Mouse (Mus musculus) activated CD4-positive, CD25-positive, alpha-beta regulatory T cell, adult 9 weeks (primary cell): ENCODE results near the gene Chaf1a. TPM values are rescaled to one million over a fixed set of nuclear protein-coding genes. Genes with fewer than 3 reads are reported as not detected.

Experiments
- polyA plus RNA-seq: library from polyadenylated mRNA; unstranded; fragments of 100-300 nt; shearing (Covaris generic); gene quantifications from one replicate; pipeline ENCODE4 v1.2.1, GENCODE M21; 2017

Gene Chaf1a
- polyA plus RNA-seq = 1.2 TPM

DNA sequence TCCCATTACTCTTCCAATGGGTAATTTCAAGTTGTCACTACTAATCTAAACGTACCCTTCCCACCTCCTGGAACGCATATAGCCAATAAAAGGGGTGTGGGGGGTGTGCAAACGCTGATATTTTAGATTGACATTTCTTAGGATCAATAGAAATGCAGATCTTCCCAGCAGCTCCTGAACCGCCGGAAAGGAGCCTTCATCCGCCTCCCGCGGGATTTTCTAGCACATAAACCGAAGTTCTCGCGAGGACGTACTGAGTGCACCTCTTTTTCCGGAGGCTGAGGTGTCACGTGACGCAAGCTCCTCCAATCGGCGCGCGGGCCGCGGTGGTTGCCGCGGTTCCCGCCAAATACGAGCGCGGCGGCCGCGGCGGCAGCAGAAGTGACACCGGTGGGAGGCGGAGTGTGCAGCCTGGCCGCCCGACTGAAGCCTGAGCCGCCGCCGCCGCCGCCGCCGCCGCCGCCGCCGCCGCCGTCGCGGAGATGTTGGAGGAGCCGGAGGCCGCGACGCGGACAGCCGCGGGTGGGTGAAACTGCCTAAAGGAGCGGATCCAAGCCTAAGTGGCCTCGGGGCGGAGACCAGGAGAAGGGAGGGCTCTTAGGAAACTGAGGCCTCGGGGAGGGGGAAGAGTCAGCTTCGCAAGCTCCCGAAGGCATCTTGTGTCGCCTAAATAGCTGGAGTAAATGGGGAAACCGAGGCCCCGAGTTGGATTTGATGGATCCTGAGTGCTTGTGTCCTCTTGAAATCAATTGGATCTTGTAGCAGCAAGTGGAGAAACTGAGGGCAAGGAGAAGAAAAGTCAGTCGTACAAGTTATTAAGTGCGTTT, at the start of gene Chaf1a:
TSS of gene Chaf1a (plus strand) at position 410 of the 827 bp plus-strand sequence.

DNA sequence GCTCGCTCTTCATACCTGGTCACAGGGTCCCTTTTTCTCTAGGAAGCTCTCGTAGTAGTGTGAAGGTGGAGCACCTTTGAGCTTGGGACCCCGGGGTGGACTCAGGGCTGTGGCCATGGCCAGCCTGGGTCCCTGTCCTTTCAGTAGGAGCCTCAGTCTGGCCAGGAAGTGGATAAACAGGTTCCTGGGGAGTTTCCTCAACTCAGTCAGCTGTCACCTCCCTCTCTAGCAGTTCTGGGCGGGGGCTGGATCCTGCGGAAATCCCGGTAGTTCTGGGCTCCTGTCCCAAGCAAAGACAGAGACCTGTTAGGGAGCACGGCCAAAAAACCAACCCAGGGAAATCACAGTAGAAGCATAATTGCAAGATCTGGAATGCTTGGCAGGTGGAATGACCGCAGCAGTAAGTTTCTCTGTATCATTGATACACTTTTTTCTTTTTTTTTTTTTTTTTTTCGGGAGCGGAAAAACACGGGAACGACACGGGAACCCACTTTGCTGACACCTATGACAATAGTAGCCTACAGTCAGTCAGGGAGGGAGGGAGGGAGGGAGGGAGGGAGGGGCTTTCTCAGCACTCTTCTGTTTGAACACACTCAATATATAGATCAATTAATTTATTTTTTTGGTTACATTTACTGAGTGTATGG, 34.7 kb upstream of the Chaf1a start, which contains the start of the genes Stap2 and Mpnd:
TSS of gene Stap2 (minus strand) at position 170 of the 647 bp plus-strand sequence.
TSS of gene Mpnd (plus strand) at position 297 of the 647 bp plus-strand sequence.

DNA sequence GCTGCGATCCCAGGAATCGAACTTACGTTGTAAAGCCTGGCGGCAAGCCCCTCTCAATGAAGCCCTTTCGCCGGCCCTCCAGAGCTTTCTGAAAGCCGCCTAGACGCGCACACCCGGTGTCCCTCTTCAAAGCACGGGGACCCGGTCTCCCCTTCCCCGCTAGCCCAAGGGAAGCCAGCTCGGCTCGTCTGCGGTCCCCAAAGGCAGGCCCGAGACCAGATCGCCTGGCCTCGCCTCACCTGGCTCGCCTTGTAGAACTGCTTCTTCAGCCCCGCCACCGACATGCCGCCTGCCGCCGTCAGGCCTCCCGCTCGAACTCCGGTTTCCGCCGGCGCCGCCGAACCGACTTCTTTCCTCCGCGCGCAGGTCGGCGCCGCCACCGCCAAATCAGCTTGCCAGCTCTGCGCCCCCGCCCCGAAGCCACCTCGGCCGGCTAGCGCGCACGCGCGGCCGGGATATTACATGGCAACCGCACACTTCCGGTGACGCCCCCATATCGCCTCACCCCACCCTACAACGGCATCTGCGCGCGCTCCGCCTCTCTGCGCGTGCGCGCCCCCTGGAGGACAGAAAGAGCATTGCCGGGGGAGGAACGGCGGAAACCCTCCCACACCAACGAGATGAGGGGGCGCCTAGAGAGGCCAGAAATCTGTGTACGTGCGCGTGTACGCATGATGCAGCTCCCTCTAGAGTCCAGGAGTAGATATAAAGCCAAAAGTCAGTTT, 3.9 kb upstream of the Chaf1a start, which contains the start of gene Sh3gl1:
TSS of gene Sh3gl1 (minus strand) at position 460 of the 725 bp plus-strand sequence.

GRCm38 (mm10) chr17:56074827-56075208, 34.6 kb downstream of the Chaf1a start, which contains the start of gene Ubxn6:
Gene Ubxn6 (minus strand): TSS chr17:56075028.

GRCm38 (mm10) chr17:56078880-56079795, 38.9 kb downstream of the Chaf1a start, which contains the start of gene Hdgfl2:
Gene Hdgfl2 (plus strand): TSS chr17:56079634.

GRCm38 (mm10) chr17:56109219-56110051, 69.2 kb downstream of the Chaf1a start, which contains the start of gene Plin4:
Gene Plin4 (minus strand): TSS chr17:56109803.

GRCm38 (mm10) chr17:56117251-56117710, 77.0 kb downstream of the Chaf1a start, which contains the start of gene Plin5:
Gene Plin5 (minus strand): TSS chr17:56117596.

DNA sequence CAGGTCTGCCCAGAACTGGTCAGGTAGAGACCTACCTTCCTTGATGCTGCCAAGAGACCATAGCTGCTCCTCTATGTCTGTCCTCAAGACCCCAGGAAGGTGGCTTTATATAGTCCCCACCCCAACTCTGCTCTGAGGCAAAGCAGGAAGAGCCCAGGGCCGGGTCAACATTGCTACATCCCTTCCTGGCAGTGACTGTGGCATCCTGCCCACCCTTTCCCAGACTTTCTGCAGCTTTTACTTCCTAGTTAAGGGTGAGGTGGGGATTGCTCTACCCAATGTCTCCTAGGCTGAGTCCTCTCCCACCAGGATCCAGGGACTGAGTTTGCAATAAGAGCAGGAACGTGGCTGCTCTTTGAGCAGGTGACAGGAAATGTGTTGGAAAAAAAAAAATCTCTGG, 81.6 kb downstream of the Chaf1a start, which contains the start of gene Lrg1:
TSS of gene Lrg1 (minus strand) at position 176 of the 400 bp plus-strand sequence.

Other genes with a start within 250 kb of the Chaf1a start
- 23.6 TPM for gene Zfp119a, start 161.5 kb upstream of the Chaf1a start, polyA plus RNA-seq
- gene Zfp959, start 148.3 kb upstream of the Chaf1a start, polyA plus RNA-seq = 29.5 TPM
- gene Zfp119b, start 90.9 kb upstream of the Chaf1a start, polyA plus RNA-seq = 11.9 TPM
- gene Ebi3, start 87.8 kb upstream of the Chaf1a start, polyA plus RNA-seq = 82.9 TPM
- 32.8 TPM for gene Yju2, start 81.3 kb upstream of the Chaf1a start, polyA plus RNA-seq
- gene Shd, start 70.0 kb upstream of the Chaf1a start, polyA plus RNA-seq = not detected
- gene Fsd1, start 53.9 kb upstream of the Chaf1a start, polyA plus RNA-seq = not detected
- gene Stap2, start 34.9 kb upstream of the Chaf1a start, polyA plus RNA-seq = 0.49 TPM
- 36.2 TPM for gene Mpnd, start 34.7 kb upstream of the Chaf1a start, polyA plus RNA-seq
- 164 TPM for gene Sh3gl1, start 3.8 kb upstream of the Chaf1a start, polyA plus RNA-seq
- gene Ubxn6, start 34.6 kb downstream of the Chaf1a start, polyA plus RNA-seq = 75.5 TPM
- 139 TPM for gene Hdgfl2, start 39.2 kb downstream of the Chaf1a start, polyA plus RNA-seq
- gene Plin4, start 69.4 kb downstream of the Chaf1a start, polyA plus RNA-seq = not detected
- not detected for gene Plin5, start 77.2 kb downstream of the Chaf1a start, polyA plus RNA-seq
- gene Lrg1, start 81.6 kb downstream of the Chaf1a start, polyA plus RNA-seq = not detected
- not detected for gene Sema6b, start 99.9 kb downstream of the Chaf1a start, polyA plus RNA-seq
- 34.1 TPM for gene Tnfaip8l1, start 122.0 kb downstream of the Chaf1a start, polyA plus RNA-seq
- gene Mydgf, start 143.5 kb downstream of the Chaf1a start, polyA plus RNA-seq = 60.7 TPM
- 40.5 TPM for gene Dpp9, start 178.5 kb downstream of the Chaf1a start, polyA plus RNA-seq
- gene Fem1a, start 216.4 kb downstream of the Chaf1a start, polyA plus RNA-seq = 3.4 TPM
- 8.1 TPM for gene Ticam1, start 236.3 kb downstream of the Chaf1a start, polyA plus RNA-seq